Mouse (Mus musculus) lung, embryonic 15.5 days (tissue): Measurements from ENCODE around the gene Acsf2. TPM values are rescaled to one million over a fixed set of nuclear protein-coding genes. Genes with fewer than 3 reads are reported as not detected.

Source experiments
- ATAC-seq: fragments of 200-750 bp; cut with Nextera tagmentation; 2 replicates; pipeline ENCODE4 v1.8.0; 2017; ENCODE audit warnings: moderate number of reproducible peaks, borderline replicate concordance; ENCODE audit not compliant: low FRiP score, low TSS enrichment; ENCODE audit errors: extremely low read depth
- H3K27ac ChIP-seq: fragments of 300-500 bp; sonication (generic); 2 replicates; pipeline ENCODE4 v1.5.1; 2015; ENCODE audit warnings: moderate library complexity, mild to moderate bottlenecking, inconsistent platforms
- H3K27me3 ChIP-seq: fragments of 300-500 bp; sonication (generic); 2 replicates; pipeline ENCODE4 v1.6.1; 2015; ENCODE audit warnings: inconsistent platforms
- H3K36me3 ChIP-seq: fragments of 300-500 bp; sonication (generic); 2 replicates; pipeline ENCODE4 v1.6.1; 2015; ENCODE audit warnings: inconsistent platforms
- H3K4me1 ChIP-seq: fragments of 300-500 bp; sonication (generic); 2 replicates; pipeline ENCODE4 v1.6.1; 2015; ENCODE audit warnings: inconsistent platforms
- H3K4me2 ChIP-seq: fragments of 300-500 bp; sonication (generic); 2 replicates; pipeline ENCODE4 v1.6.1; 2015; ENCODE audit warnings: inconsistent platforms, mild to moderate bottlenecking, moderate library complexity
- H3K4me3 ChIP-seq: fragments of 300-500 bp; sonication (generic); 2 replicates; pipeline ENCODE4 v1.5.1; 2015; ENCODE audit warnings: mild to moderate bottlenecking, inconsistent platforms
- H3K9ac ChIP-seq: fragments of 300-500 bp; sonication (generic); 2 replicates; pipeline ENCODE4 v1.6.1; 2015; ENCODE audit warnings: inconsistent platforms
- H3K9me3 ChIP-seq: fragments of 300-500 bp; sonication (generic); 2 replicates; pipeline ENCODE4 v1.6.1; 2016; ENCODE audit warnings: inconsistent platforms
- WGBS: fragments of 180-500 bp; shearing (Covaris S2); methylation state at CpG from one replicate; pipeline ENCODE4 v1.1.7; 2015; 5-methylcytosine and 5-hydroxymethylcytosine counted together
- polyA plus RNA-seq: library from polyadenylated mRNA; unstranded; fragments of >200 nt; fragmentation: Nextera tagmentation; extraction: Ambion mirVana; gene quantifications from 2 replicates; pipeline ENCODE4 v1.2.1, GENCODE M21; 2015

Gene Acsf2
- polyA plus RNA-seq, 1 experiment from 2014 or later, result 6.8 TPM

DNA sequence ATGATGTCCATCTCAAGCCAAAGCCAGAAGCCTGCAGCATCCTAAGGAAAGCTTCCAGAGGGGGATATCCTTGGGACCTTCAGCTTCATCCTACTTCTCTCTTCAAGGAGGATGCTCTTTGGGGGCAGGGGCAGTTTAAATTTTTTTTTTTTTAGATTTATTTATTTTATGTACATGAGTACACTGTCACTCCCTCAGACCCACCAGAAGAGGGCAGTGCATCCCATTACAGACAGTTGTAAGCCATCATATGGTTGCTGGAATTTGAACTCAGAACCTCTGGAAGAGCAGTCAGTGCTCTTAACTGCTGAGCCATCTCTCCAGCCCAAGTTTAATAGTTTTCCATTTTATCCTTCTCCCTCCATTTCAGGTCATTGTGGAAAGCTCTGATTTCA is 19.8 kb upstream of the Acsf2 start:
- Histone ChIP-seq H3K4me3 (no peak overlapping the region), H3K9me3 (no peaks in the 10 kb centered on the region), H3K4me1 (no peaks in the 10 kb centered on the region), H3K36me3 (no peaks in the 10 kb centered on the region), H3K9ac (no peak overlapping the region), H3K27ac (no peak overlapping the region), H3K4me2 (no peak overlapping the region), H3K27me3 (no peaks in the 10 kb centered on the region)
- no peak for ATAC-seq

DNA sequence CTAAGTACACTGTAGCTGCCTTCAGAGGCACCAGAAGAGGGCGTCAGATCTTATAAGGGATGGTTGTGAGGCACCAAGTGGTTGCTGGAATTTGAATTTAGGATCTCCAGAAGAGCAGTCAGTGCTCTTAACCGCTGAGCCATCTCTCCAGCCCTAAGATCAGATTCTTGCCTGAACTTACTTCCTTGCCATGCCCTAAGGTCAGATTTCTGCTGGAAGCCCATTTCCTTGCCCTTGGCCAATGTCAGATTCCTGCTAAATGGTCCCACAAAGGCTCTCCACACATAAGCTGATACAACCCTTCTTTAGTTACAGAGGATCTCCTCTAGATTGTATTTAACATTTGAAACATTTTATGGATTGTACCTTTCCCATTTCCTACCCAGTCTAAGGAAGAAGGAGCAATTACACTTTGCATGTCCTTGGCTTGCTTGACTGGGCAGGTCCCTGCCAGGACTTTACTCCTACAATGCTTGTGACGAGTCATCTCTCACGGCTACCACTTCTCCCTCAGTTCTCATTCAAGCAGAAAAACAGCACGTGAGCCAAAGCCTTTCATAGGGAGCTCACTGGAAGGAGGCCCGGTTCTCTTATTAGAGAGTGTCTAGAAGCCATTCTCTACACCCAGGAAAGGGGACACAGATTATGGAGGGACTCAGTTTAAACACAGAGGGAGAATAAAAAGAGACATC is 19.2 kb upstream of the Acsf2 start:
- 62% methylated on average over 6 of the region's 6 CpGs for WGBS
- no peak overlapping the region for H3K4me2 ChIP-seq
- H3K27me3 ChIP-seq, result no peaks in the 10 kb centered on the region
- no peaks in the 10 kb centered on the region for H3K4me1 ChIP-seq
- no peak overlapping the region for H3K27ac ChIP-seq
- no peaks in the 10 kb centered on the region for H3K9me3 ChIP-seq
- H3K9ac ChIP-seq, result no peak overlapping the region
- H3K36me3 ChIP-seq, result no peaks in the 10 kb centered on the region
- no peak overlapping the region for H3K4me3 ChIP-seq
- no peak for ATAC-seq

DNA sequence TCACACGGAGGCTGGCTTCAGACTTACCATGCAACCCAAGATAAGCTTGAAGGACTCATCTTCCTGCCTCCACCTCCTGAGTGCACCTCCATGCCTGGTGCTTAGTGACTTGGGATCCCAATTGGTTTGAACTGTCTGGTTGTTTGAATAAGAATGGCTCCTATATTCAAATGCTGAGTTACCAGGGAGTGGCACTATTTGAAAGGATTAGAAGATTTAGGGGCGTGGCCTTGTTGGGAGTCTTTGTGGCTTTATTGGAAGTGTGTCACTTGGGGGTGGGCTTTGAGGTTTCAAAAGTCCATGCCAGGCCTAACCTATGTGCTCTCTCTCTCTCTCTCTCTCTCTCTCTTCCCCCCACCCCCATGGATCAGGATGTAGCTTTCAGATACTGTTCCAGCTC is 16.0 kb upstream of the Acsf2 start:
- H3K9me3 ChIP-seq, result no peaks in the 10 kb centered on the region

DNA sequence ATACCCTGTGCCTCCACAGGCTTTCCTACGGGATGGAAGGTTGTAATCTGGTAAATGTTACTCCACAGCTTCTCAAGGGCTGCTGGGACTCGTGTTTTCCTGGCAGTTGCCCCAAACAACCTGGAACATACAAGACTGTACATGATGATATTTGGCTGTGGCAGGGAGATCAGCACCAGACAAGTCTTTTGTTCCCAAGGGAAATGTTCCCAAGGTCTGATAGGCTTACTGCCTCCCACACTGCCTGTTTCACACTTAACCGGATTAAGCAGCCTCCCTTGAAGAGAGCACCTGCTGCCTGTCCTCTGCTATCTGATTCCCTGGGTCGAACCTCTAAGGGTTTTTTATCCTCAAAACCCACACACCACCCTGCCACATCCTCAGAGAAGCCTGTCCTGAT is 13.8 kb upstream of the Acsf2 start:
- Histone ChIP-seq H3K4me3 (no peak overlapping the region), H3K36me3 (no peaks in the 10 kb centered on the region), H3K4me2 (no peak overlapping the region), H3K27me3 (no peaks in the 10 kb centered on the region), H3K27ac (no peak overlapping the region), H3K9me3 (no peaks in the 10 kb centered on the region), H3K4me1 (no peaks in the 10 kb centered on the region), H3K9ac (no peak overlapping the region)
- no peak for ATAC-seq
- 26% methylated on average over 4 of the region's 4 CpGs for WGBS

More for the DNA sequence above, 16.0 kb upstream of the Acsf2 start:
- no peak for ATAC-seq
- no peak overlapping the region for H3K27ac ChIP-seq
- H3K4me1 ChIP-seq, result no peaks in the 10 kb centered on the region
- no peaks in the 10 kb centered on the region for H3K27me3 ChIP-seq
- no peak overlapping the region for H3K4me2 ChIP-seq
- no peaks in the 10 kb centered on the region for H3K36me3 ChIP-seq
- 84% methylated on average over 2 of the region's 2 CpGs for WGBS
- H3K4me3 ChIP-seq, result no peak overlapping the region
- no peak overlapping the region for H3K9ac ChIP-seq

DNA sequence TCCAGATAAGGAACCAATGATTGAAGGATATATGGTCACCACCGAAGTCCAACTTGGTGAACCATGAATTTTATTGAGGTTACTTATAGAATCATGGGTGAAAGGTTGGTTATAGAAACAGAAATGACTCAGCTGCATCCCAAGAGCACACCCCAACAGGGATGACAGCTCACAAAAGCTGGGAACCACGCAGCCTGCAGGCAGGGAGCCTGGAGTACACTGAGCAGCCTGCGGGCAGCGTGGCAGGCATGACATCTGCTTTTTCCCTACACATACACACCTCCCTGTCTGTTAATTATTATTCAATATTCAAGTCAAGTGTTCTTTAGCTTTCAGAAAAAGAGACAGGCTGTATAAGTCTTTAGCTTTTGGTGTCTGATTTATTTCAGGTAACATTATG is 12.9 kb upstream of the Acsf2 start:
- no peaks in the 10 kb centered on the region for H3K27me3 ChIP-seq
- H3K27ac ChIP-seq, result no peak overlapping the region
- H3K9me3 ChIP-seq, result no peaks in the 10 kb centered on the region
- no peak overlapping the region for H3K4me3 ChIP-seq
- no peak for ATAC-seq
- 78% methylated on average over 4 of the region's 4 CpGs for WGBS
- H3K4me1 ChIP-seq, result no peaks in the 10 kb centered on the region
- H3K4me2 ChIP-seq, result no peak overlapping the region
- no peaks in the 10 kb centered on the region for H3K36me3 ChIP-seq
- no peak overlapping the region for H3K9ac ChIP-seq

DNA sequence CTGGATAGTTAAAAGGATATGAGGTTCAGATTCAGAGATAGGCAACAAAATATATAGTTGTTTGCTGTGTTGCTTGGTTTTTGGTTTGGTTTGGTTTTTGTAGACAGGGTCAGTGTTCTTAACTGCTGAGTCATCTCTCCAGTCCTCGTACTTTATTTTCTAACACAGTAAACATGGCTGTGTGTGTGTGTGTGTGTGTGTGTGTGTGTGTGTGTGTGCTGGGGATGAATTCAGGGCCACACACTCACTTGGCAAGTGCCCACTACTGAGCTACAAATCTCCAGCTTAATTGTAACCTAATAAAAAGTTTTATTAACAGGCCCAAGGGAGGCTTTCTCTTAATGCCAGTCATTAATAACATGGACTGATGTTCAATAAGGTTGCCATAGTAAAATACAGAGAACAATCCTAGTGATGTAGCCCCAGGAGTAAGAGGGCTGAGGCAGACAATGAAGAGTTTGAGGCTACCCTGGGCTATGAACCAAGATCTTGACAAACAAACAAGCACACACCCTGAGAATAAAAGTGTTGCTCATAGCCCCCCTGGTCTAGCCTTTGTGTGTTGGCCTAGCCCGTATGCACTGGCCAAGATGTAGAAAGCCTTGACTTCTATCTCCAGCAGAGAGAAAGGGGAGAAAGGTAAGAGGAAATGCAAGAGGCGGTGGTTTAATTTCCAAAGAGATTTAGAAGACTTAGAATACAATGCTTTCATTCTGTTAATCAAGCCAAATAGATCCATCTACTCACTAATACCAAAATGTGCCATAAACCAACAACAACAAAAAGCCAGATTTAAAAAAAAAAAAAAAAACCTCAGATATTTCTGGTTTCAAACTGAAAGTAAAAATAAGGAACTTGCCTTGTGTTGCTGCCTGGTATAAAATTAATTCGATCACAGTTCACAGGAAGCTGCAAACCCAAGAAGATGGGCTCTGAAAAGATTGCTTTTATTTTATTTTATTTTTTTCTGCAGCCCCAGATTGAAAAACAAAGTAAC is 9.4 kb upstream of the Acsf2 start:
- H3K9me3 ChIP-seq, result no peaks in the 10 kb centered on the region
- H3K4me3 ChIP-seq, result no peak overlapping the region
- H3K4me2 ChIP-seq, result no peak overlapping the region
- no peaks in the 10 kb centered on the region for H3K36me3 ChIP-seq
- no peak overlapping the region for H3K27ac ChIP-seq
- WGBS, result 75% methylated on average over 4 of the region's 4 CpGs
- H3K27me3 ChIP-seq, result no peaks in the 10 kb centered on the region
- no peak overlapping the region for H3K9ac ChIP-seq
- ATAC-seq, result no peak
- H3K4me1 ChIP-seq, result no peaks in the 10 kb centered on the region

DNA sequence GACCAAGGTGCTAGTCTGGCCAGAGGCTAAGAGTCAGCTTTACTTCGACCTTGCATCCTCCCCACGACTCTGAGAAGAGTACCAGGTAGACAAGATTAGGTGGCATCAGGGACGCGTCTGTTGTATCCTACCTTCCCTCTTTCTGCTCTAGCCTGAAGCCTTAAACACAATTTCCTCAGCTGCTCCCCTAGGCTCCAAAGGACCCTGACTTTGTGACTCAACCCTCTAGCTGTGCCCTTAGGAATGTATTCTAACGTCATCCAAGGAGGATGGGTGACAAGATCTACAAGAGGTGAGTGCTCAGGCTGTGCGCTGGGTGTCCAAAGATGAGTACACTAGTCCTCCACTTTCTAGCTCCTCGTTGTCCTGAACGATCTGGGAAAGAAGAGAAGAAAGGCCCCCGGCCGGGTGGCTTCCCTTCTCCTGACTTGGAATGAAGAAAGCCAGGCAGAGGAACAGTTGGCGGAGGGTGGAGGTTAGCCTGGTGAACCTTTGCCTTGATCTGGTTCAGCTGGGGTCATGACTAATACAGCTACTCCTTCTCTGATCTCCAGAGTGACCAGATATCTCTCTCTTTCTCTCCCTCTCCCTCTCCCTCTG is 785 bp upstream of the Acsf2 start:
- Histone ChIP-seq H3K4me1 (peaks cover 18% of the 10 kb centered on the region; the same call in 1 of the 2 replicates), H3K4me2 (peak overlapping the region; percentile 80), H3K27me3 (no peaks in the 10 kb centered on the region), H3K36me3 (no peaks in the 10 kb centered on the region), H3K9ac (peak overlapping the region; percentile 63; the same call in 1 of the 2 replicates), H3K9me3 (no peaks in the 10 kb centered on the region), H3K4me3 (peak overlapping the region; percentile 62), H3K27ac (peak overlapping the region; percentile 69)
- 65% methylated on average over 11 of the region's 11 CpGs for WGBS
- ATAC-seq, result no peak

DNA sequence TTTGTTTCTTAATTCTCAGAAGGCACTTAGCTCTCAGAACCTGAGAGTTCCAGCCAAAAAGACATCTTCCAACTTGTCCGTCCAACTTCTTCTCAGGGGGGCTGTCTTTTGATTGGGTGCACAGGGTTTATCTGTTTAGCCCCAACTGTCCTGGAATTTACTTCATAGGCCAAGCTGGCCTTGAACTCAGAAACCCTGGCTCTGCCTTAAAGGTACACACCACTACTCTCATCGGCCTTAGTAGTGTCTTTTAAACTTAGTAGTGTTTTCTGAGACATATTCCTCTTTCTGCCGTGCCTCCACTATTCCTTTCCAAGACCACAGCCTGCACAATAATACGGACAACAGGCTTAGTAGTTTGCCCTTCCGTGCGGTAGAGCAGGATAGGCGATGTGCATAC is 1.2 kb downstream of the Acsf2 start:
- WGBS, result 90% methylated on average over 7 of the region's 7 CpGs
- H3K4me3 ChIP-seq, result peak overlapping the region; percentile 62; the same call in 1 of the 2 replicates

DNA sequence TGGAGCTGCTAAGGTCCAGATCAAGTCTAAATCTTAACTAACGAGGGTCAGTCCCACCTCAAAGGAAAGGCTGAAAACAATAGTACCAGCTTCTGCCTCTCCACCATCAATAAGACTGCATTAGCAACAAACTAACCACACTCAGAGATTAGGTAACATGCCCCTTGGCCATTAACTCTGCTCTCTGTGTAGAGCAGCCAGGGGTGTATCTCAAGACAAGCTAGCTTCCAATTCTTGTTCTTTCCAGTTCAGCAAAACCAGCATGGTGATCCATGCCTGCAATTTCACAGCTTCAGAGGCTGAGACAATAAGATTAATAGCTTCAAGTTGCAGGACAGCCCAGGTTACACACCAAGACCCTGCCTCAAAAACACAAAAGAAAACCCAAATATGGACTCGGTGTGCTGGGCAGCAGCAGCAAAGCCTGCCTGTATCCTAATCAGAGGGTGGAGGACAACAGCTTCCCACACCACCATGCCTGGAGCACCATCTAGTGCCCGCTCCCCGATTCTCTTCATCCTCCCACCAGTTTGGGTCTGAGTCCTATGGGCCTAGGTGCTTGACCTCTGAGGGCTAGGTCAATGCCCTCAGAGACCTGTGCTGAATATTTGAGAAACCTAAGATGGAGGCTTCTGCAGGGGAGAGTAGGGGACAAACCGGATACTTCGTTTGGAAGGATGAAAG is 3.1 kb downstream of the Acsf2 start:
- Histone ChIP-seq H3K9ac (no peak overlapping the region), H3K27me3 (no peaks in the 10 kb centered on the region), H3K4me3 (no peak overlapping the region), H3K4me2 (no peak overlapping the region), H3K27ac (no peak overlapping the region), H3K9me3 (no peaks in the 10 kb centered on the region), H3K4me1 (peaks cover 18% of the 10 kb centered on the region; the same call in 1 of the 2 replicates), H3K36me3 (no peaks in the 10 kb centered on the region)
- 61% methylated on average over 6 of the region's 6 CpGs for WGBS
- ATAC-seq, result no peak

More for the DNA sequence above, 1.2 kb downstream of the Acsf2 start:
- H3K27ac ChIP-seq, result no peak overlapping the region
- no peak for ATAC-seq
- H3K36me3 ChIP-seq, result no peaks in the 10 kb centered on the region
- no peaks in the 10 kb centered on the region for H3K9me3 ChIP-seq
- no peak overlapping the region for H3K9ac ChIP-seq
- peak overlapping the region; percentile 80; the same call in 1 of the 2 replicates for H3K4me2 ChIP-seq
- peaks cover 18% of the 10 kb centered on the region; the same call in 1 of the 2 replicates for H3K4me1 ChIP-seq
- no peaks in the 10 kb centered on the region for H3K27me3 ChIP-seq

DNA sequence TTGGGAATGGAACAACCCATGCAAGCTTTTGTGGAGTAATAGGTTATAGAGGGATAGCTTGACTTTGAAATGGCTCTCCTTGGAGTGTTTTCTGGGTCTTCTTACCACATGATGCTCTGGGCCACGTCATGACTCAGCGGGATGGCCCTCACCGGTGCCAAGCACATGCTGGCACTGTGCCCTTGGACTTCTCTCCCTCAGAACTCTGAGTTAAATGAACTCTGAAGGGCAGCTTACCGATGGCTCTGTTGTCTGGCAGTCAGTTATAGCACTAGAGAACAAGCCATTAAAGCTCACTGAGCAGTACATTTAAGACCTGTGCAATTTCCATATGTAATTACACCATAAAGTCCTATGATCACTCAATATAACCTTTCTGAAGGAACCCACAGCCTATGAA is 4.4 kb downstream of the Acsf2 start:
- ATAC-seq, result no peak

DNA sequence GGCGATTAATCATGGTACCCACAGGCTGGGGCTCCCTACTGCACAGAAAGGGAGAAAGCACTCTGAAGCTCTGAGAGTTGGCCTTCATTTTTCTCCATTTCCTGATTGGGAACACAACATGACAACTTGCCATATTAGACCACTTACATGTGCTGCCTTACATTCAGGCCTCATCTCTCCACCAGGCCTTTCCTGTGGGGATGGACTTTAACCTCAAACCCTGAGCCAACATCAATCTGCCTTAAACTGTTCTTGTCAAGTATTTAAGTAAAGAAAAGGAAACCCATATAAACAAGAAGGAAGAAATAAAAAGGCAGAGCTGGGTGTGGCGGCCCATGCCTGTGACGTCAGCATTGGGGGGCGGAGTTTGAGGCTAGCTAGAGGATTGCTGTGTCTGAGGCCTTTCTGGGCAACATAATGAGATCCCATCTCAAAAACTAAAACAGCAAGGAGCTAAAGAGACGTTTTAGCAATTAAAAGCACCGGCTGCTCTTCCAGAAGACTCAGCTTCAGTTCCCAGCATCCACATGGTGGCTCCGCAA is 5.3 kb downstream of the Acsf2 start:
- H3K36me3 ChIP-seq, result no peaks in the 10 kb centered on the region
- no peaks in the 10 kb centered on the region for H3K27me3 ChIP-seq
- H3K4me3 ChIP-seq, result no peak overlapping the region
- H3K9ac ChIP-seq, result no peak overlapping the region
- no peak for ATAC-seq
- peaks cover 16% of the 10 kb centered on the region for H3K4me1 ChIP-seq
- H3K9me3 ChIP-seq, result no peaks in the 10 kb centered on the region
- no peak overlapping the region for H3K4me2 ChIP-seq
- WGBS, result 61% methylated on average over 7 of the region's 7 CpGs
- no peak overlapping the region for H3K27ac ChIP-seq

More for the DNA sequence above, 4.4 kb downstream of the Acsf2 start:
- no peak overlapping the region for H3K27ac ChIP-seq
- no peaks in the 10 kb centered on the region for H3K9me3 ChIP-seq
- 77% methylated on average over 4 of the region's 4 CpGs for WGBS
- no peaks in the 10 kb centered on the region for H3K27me3 ChIP-seq
- peaks cover 16% of the 10 kb centered on the region; the same call in 1 of the 2 replicates for H3K4me1 ChIP-seq
- H3K4me2 ChIP-seq, result no peak overlapping the region
- no peaks in the 10 kb centered on the region for H3K36me3 ChIP-seq
- no peak overlapping the region for H3K4me3 ChIP-seq
- no peak overlapping the region for H3K9ac ChIP-seq
